Mouse (Mus musculus): ENCODE data around the gene Fam98c. TPM values are rescaled to one million over a fixed set of nuclear protein-coding genes. Genes with fewer than 3 reads are reported as not detected.

Fam98c gene
- total and polyA plus RNA-seq, 3 experiments: 14.1 to 15.2 (median 14.5) TPM

DNA sequence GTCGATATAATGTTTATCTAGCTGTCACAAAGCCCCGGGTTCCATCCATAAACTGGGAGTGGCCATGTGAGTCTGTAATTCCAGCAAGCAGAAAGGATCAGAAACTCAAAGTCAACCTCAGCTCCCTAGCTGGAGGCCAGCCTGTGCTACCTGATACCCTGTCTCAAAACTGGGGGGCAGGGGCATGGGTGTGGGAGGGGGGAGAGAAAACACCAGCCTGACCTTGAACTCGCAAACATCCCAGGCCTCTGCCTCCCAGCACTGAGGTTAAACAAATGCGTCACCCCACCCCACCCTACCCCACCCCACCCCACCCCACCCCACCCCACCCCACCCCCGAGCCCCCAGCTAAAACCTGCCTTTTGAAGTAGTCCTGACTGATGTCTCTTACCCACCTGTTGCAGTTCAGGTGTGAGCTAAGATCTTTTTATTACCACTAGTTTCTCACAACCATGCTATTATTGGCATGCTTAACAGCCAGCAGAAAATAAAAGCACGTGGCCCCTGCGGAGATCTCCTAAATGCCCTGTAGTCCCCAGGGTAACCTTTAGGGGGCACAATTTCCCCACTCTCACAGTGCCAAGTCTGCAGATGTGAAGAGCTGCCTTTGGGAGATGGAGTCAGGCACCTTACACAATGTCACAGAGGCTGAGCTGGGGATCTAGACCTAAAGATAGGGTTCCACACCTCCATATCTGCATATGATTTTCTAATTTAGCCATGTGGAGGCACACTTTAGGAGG is 29.7 kb downstream of the Fam98c start:
- peaks cover 0 to 32% of the 10 kb centered on the region in 2 experiments; a peak in 2 of 4 replicates for H3K4me1 ChIP-seq (ENCODE audit: control insufficient read depth in 1 of 2, insufficient read depth in 2 of 2)
- no peaks in the 10 kb centered on the region for H3K9me3 ChIP-seq (replicated peaks; ENCODE audit: low read length)
- in situ Hi-C loops (cut with MboI; ENCODE audit: low pct_ligation_motif_present, low pct_unique_long_range_greater_than_20kb, low sequenced_read_pairs) (no loop called here), dilution Hi-C loops (cut with MboI; ENCODE audit: extremely low pct_ligation_motif_present, extremely low pct_unique_long_range_greater_than_20kb, low sequenced_read_pairs) (no loop called here)
- peak; percentile 88 for TF ChIP-seq SIN3A (IDR thresholded peaks at IDR 0.05; ENCODE audit: low read length)
- TF ChIP-seq RAD21 (IDR thresholded peaks at IDR 0.05; ENCODE audit: low read depth, low read length): peak; percentile 94
- TF ChIP-seq TBP (conservative IDR thresholded peaks at IDR 0.05; ENCODE audit: low read depth, low read length): no peak
- TF ChIP-seq PAX5 (IDR thresholded peaks at IDR 0.05; ENCODE audit: low read length): no peak
- no peak for TF ChIP-seq IRF4 (IDR thresholded peaks at IDR 0.05; ENCODE audit: low read depth, low read length)
- no peak for TF ChIP-seq MAFK (IDR thresholded peaks at IDR 0.05; ENCODE audit: insufficient replicate concordance, low read length)
- no peak for TF ChIP-seq NRF1 (IDR thresholded peaks at IDR 0.05; ENCODE audit: low read depth, low read length)
- 0 out of 2 replicates have a peak, but pooled peaks have one; percentile 31 for TF ChIP-seq MAZ (IDR thresholded peaks at IDR 0.05; ENCODE audit: low read depth, low read length)
- peak; percentile 81 for TF ChIP-seq SMC3 (IDR thresholded peaks at IDR 0.05; ENCODE audit: low read depth, low read length)
- TF ChIP-seq ZMIZ1 (IDR thresholded peaks at IDR 0.05; ENCODE audit: low read depth, low read length): no peak
- peak; percentile 23; the same call in 1 of the 2 replicates for TF ChIP-seq ZC3H11A (IDR thresholded peaks at IDR 0.05; ENCODE audit: low read depth, low read length)
- peak; percentile 99 for TF ChIP-seq MYC (IDR thresholded peaks at IDR 0.05; ENCODE audit: low read depth, low read length)
- no peak for TF ChIP-seq E2F4 (IDR thresholded peaks at IDR 0.05; ENCODE audit: insufficient replicate concordance, low read depth, low read length)
- no peak for TF ChIP-seq RCOR1 (conservative IDR thresholded peaks at IDR 0.05; ENCODE audit: low read depth, low read length)
- TF ChIP-seq MAX (IDR thresholded peaks at IDR 0.05; ENCODE audit: low read length): peak; percentile 99
- TF ChIP-seq GABPA (IDR thresholded peaks at IDR 0.05; ENCODE audit: insufficient replicate concordance, low read depth, low read length): no peak
- no peak for TF ChIP-seq EP300 (IDR thresholded peaks at IDR 0.05; ENCODE audit: low read length)
- TF ChIP-seq JUN (IDR thresholded peaks at IDR 0.05; ENCODE audit: insufficient read depth, low read depth, low read length): no peak
- no peak for TF ChIP-seq UBTF (IDR thresholded peaks at IDR 0.05; ENCODE audit: low read depth, low read length)
- TF ChIP-seq CTCF (conservative IDR thresholded peaks at IDR 0.05 in 1 of 2, IDR thresholded peaks at IDR 0.05 in 1 of 2; ENCODE audit: low read depth in 2 of 2, low read length in 2 of 2): peak; percentile 92 to 93
- TF ChIP-seq USF2 (conservative IDR thresholded peaks at IDR 0.05; ENCODE audit: low read depth, low read length): peak; percentile 58
- TF ChIP-seq KAT2A (IDR thresholded peaks at IDR 0.05; ENCODE audit: insufficient replicate concordance, low read length): no peak
- no peak for TF ChIP-seq ETS1 (conservative IDR thresholded peaks at IDR 0.05; ENCODE audit: low read depth, low read length)
- TF ChIP-seq BHLHE40 (IDR thresholded peaks at IDR 0.05; ENCODE audit: low read depth, low read length): peak; percentile 71
- TF ChIP-seq MEF2A (IDR thresholded peaks at IDR 0.05; ENCODE audit: borderline replicate concordance, low read depth, low read length): peak; percentile 39; the same call in 1 of the 2 replicates
- no peak for TF ChIP-seq HCFC1 (IDR thresholded peaks at IDR 0.05; ENCODE audit: low read depth, low read length)
- no peak for TF ChIP-seq JUND (conservative IDR thresholded peaks at IDR 0.05; ENCODE audit: low read depth, low read length)
- peak; percentile 96 for TF ChIP-seq MXI1 (IDR thresholded peaks at IDR 0.05; ENCODE audit: low read depth, low read length)
- TF ChIP-seq TCF12 (IDR thresholded peaks at IDR 0.05; ENCODE audit: low read depth, low read length): 0 out of 2 replicates have a peak, but pooled peaks have one; percentile 10
- TF ChIP-seq POLR2AphosphoS2 (IDR thresholded peaks at IDR 0.05; ENCODE audit: low read depth, low read length): no peak
- TF ChIP-seq USF1 (IDR thresholded peaks at IDR 0.05; ENCODE audit: low read depth, low read length): peak; percentile 69
- TF ChIP-seq NELFE (IDR thresholded peaks at IDR 0.05; ENCODE audit: low read depth, low read length): no peak
- no peak for TF ChIP-seq POLR2A (IDR thresholded peaks at IDR 0.05; ENCODE audit: low read depth, low read length)
- no peak for TF ChIP-seq CHD1 (IDR thresholded peaks at IDR 0.05; ENCODE audit: low read depth, low read length)
- TF ChIP-seq CHD2 (IDR thresholded peaks at IDR 0.05; ENCODE audit: low read length): no peak
- TF ChIP-seq ELF1 (IDR thresholded peaks at IDR 0.05; ENCODE audit: low read depth, low read length): no peak
- TF ChIP-seq ZNF384 (IDR thresholded peaks at IDR 0.05; ENCODE audit: low read depth, low read length): no peak
- TF ChIP-seq ZKSCAN1 (IDR thresholded peaks at IDR 0.05; ENCODE audit: borderline replicate concordance, low read depth, low read length): no peak
- H3K27me3 ChIP-seq (replicated peaks): peaks cover 3% of the 10 kb centered on the region
- H3K36me3 ChIP-seq (replicated peaks in 1 of 2; ENCODE audit: control insufficient read depth in 1 of 2, insufficient read depth in 1 of 2, low read length in 1 of 2): no peaks in the 10 kb centered on the region
- H3K27ac ChIP-seq (ENCODE audit: insufficient read depth, low read depth): no peak overlapping the region
- no peak overlapping the region for H3K4me3 ChIP-seq (replicated peaks in 1 of 3; ENCODE audit: low read depth in 2 of 3, low read length in 2 of 3, poor library complexity in 1 of 3)
- no peaks in the 10 kb centered on the region for H3K79me2 ChIP-seq (replicated peaks; ENCODE audit: control insufficient read depth, extremely low read depth, insufficient read depth, poor library complexity, severe bottlenecking)
- DNase-seq (ENCODE audit: extremely low read depth): peak; percentile 88
- no peak overlapping the region for H3K4me2 ChIP-seq (ENCODE audit: insufficient read depth, low read depth, poor library complexity, severe bottlenecking)
- H3K9ac ChIP-seq (ENCODE audit: insufficient read depth, low read depth): no peak overlapping the region

Data from CH12.LX (cell line).